Mouse (Mus musculus) ES-E14 (cell line): ENCODE results near the gene 4930503B20Rik.

Experiments used
- CHD2 ChIP-seq: IDR thresholded peaks from 2 replicates; pipeline ENCODE4 v1.6.1; 2014; ENCODE audit warnings: mild to moderate bottlenecking, low read depth, low read length, inconsistent platforms
- MAFK ChIP-seq: IDR thresholded peaks from 2 replicates; pipeline ENCODE4 v1.6.1; 2014; ENCODE audit warnings: mild to moderate bottlenecking, low read depth, low read length, inconsistent platforms; ENCODE audit not compliant: insufficient read depth
- ZC3H11A ChIP-seq: IDR thresholded peaks from 2 replicates; pipeline ENCODE4 v1.6.1; 2012; ENCODE audit warnings: low read depth, mild to moderate bottlenecking, inconsistent platforms, low read length, borderline replicate concordance

DNA sequence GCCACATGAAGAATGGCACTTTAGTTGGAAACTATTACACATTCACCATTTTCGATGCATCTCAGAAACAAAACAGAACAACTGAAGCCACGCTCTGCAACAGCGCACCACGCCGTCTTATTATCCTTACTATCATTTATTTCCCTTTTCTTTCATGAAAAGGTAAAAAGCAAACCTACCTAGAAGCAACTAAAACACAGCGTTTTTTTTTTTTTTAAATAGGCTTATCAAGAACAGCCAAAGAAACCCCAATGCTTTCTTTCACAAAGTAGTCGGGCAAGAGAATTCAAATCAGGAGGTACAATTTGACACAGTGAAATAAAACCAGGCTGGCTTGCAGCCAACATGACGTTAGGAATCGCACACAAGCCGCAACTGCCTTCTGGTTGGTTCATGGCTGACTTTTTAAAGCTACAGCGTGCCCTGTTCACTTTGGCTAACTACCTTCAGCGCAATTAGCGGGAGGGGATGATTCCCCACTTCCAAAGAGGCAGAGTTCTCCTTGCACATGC lies 31.1 kb upstream of the 4930503B20Rik start:
- TF ChIP-seq MAFK = no peak
- TF ChIP-seq CHD2 = no peak
- TF ChIP-seq ZC3H11A = no peak
